Mouse (Mus musculus): ENCODE results near the gene Clhc1. TPM values are rescaled to one million over a fixed set of nuclear protein-coding genes. Genes with fewer than 3 reads are reported as not detected.
A peak's percentile ranks its signal among the peaks of the same experiment; 100 is the strongest.

Clhc1 gene
- polyA plus RNA-seq (2016; fragmentation: Nextera tagmentation; extraction: Ambion mirVana): 0.29 TPM in 1 of 2 replicates, not detected in the other

GRCm38 (mm10) chr11:29547752-29548503 lies at the start of gene Clhc1, which contains the start of gene Rps27a:
Gene Clhc1, plus strand, starts transcription at chr11:29547950.
Gene Rps27a, minus strand, starts transcription at chr11:29548109.
- Histone ChIP-seq H3K27ac (peak within 1 kb of the TSS; percentile 82), H3K4me3 (peak within 1 kb of the TSS; percentile 54), H3K27me3 (no peaks in the 10 kb centered on the region), H3K4me2 (replicated peaks) (peak within 1 kb of the TSS; percentile 67), H3K36me3 (peaks cover 25% of the 10 kb centered on the region), H3K9ac (peak within 1 kb of the TSS; percentile 78), H3K9me3 (replicated peaks) (no peaks in the 10 kb centered on the region), H3K4me1 (peaks cover 9% of the 10 kb centered on the region)
- peak; percentile 98 for ATAC-seq (ENCODE audit: low FRiP score)
- under 1% methylated on average over 46 of the region's 46 CpGs for WGBS

GRCm38 (mm10) chr11:29503948-29504893 lies 43.5 kb upstream of the Clhc1 start:
- H3K9ac ChIP-seq: no peak overlapping the region
- no peak overlapping the region for H3K27ac ChIP-seq
- H3K4me3 ChIP-seq: no peak overlapping the region
- WGBS: 94% methylated on average over 10 of the region's 10 CpGs
- H3K4me2 ChIP-seq (replicated peaks): no peak overlapping the region
- H3K36me3 ChIP-seq: peaks cover 40% of the 10 kb centered on the region
- H3K4me1 ChIP-seq: no peaks in the 10 kb centered on the region
- no peaks in the 10 kb centered on the region for H3K9me3 ChIP-seq (replicated peaks)
- H3K27me3 ChIP-seq: no peaks in the 10 kb centered on the region
- no peak for ATAC-seq (ENCODE audit: low FRiP score)

- H3K4me3 ChIP-seq: no peak overlapping the region
- no peaks in the 10 kb centered on the region for H3K9me3 ChIP-seq (replicated peaks)
- no peak overlapping the region for H3K27ac ChIP-seq
- H3K4me2 ChIP-seq (replicated peaks): no peak overlapping the region
- ATAC-seq (ENCODE audit: low FRiP score): no peak
- H3K36me3 ChIP-seq: peaks cover 35% of the 10 kb centered on the region
- H3K4me1 ChIP-seq: no peaks in the 10 kb centered on the region
- no peaks in the 10 kb centered on the region for H3K27me3 ChIP-seq
- H3K9ac ChIP-seq: no peak overlapping the region
- WGBS: 94% methylated on average over 2 of the region's 2 CpGs
These were observed 42.7 kb upstream of the Clhc1 start for GRCm38 (mm10) chr11:29504899-29505625.

GRCm38 (mm10) chr11:29509421-29509820 lies 38.3 kb upstream of the Clhc1 start:
- no peak overlapping the region for H3K9ac ChIP-seq
- H3K4me1 ChIP-seq: peaks cover 3% of the 10 kb centered on the region; the same call in 1 of the 2 replicates
- peaks cover 24% of the 10 kb centered on the region for H3K36me3 ChIP-seq
- 93% methylated on average over 1 of the region's 1 CpGs for WGBS
- H3K27me3 ChIP-seq: no peaks in the 10 kb centered on the region
- H3K27ac ChIP-seq: no peak overlapping the region
- H3K4me2 ChIP-seq (replicated peaks): no peak overlapping the region
- H3K9me3 ChIP-seq (replicated peaks): no peaks in the 10 kb centered on the region
- H3K4me3 ChIP-seq: no peak overlapping the region
- no peak for ATAC-seq (ENCODE audit: low FRiP score)

GRCm38 (mm10) chr11:29512818-29513535 lies 34.8 kb upstream of the Clhc1 start:
- H3K4me3 ChIP-seq: no peak overlapping the region
- H3K36me3 ChIP-seq: peaks cover 10% of the 10 kb centered on the region
- no peak for ATAC-seq (ENCODE audit: low FRiP score)
- no peaks in the 10 kb centered on the region for H3K27me3 ChIP-seq
- 93% methylated on average over 4 of the region's 4 CpGs for WGBS
- no peak overlapping the region for H3K4me2 ChIP-seq (replicated peaks)
- H3K9ac ChIP-seq: no peak overlapping the region
- H3K4me1 ChIP-seq: peaks cover 3% of the 10 kb centered on the region; the same call in 1 of the 2 replicates
- H3K9me3 ChIP-seq (replicated peaks): no peaks in the 10 kb centered on the region
- no peak overlapping the region for H3K27ac ChIP-seq

- Histone ChIP-seq H3K9me3 (replicated peaks) (no peaks in the 10 kb centered on the region), H3K27ac (peak overlapping the region; percentile 76; the same call in 1 of the 2 replicates), H3K27me3 (no peaks in the 10 kb centered on the region), H3K4me2 (replicated peaks) (peak overlapping the region; percentile 68), H3K4me3 (peak overlapping the region; percentile 56), H3K36me3 (peaks cover 10% of the 10 kb centered on the region), H3K4me1 (peaks cover 3% of the 10 kb centered on the region; the same call in 1 of the 2 replicates), H3K9ac (peak overlapping the region; percentile 64)
- peak; percentile 1; the same call in 1 of the 2 replicates for ATAC-seq (ENCODE audit: low FRiP score)
- WGBS: 29% methylated on average over 10 of the region's 10 CpGs
These were observed 33.4 kb upstream of the Clhc1 start for GRCm38 (mm10) chr11:29514325-29514681.

- Histone ChIP-seq H3K36me3 (peaks cover 10% of the 10 kb centered on the region), H3K4me1 (peaks cover 3% of the 10 kb centered on the region; the same call in 1 of the 2 replicates), H3K9me3 (replicated peaks) (no peaks in the 10 kb centered on the region), H3K27me3 (no peaks in the 10 kb centered on the region), H3K4me2 (replicated peaks) (peak within 1 kb of the TSS; percentile 68), H3K27ac (peak within 1 kb of the TSS; percentile 76), H3K4me3 (peak within 1 kb of the TSS; percentile 56), H3K9ac (peak within 1 kb of the TSS; percentile 64)
- WGBS: 3% methylated on average over 40 of the region's 40 CpGs
- peak; percentile 98 for ATAC-seq (ENCODE audit: low FRiP score)
These were observed 32.9 kb upstream of the Clhc1 start, which contains the start of gene Prorsd1 for GRCm38 (mm10) chr11:29514682-29515412. Gene Prorsd1, minus strand, starts transcription at chr11:29515033.

GRCm38 (mm10) chr11:29525988-29526794 lies 21.6 kb upstream of the Clhc1 start, which contains the start of gene Mtif2:
Gene Mtif2, plus strand, starts transcription at chr11:29526408.
- no peaks in the 10 kb centered on the region for H3K9me3 ChIP-seq (replicated peaks)
- peak within 1 kb of the TSS; percentile 77 for H3K9ac ChIP-seq
- 2% methylated on average over 47 of the region's 47 CpGs for whole genome bisulfite sequencing
- peak within 1 kb of the TSS; percentile 82 for H3K27ac ChIP-seq
- H3K36me3 ChIP-seq: peaks cover 5% of the 10 kb centered on the region
- peak within 1 kb of the TSS; percentile 75 for H3K4me2 ChIP-seq (replicated peaks)
- H3K4me1 ChIP-seq: peaks cover 11% of the 10 kb centered on the region
- H3K4me3 ChIP-seq: peak within 1 kb of the TSS; percentile 72
- ATAC-seq (ENCODE audit: low FRiP score): peak; percentile 96
- no peaks in the 10 kb centered on the region for H3K27me3 ChIP-seq

GRCm38 (mm10) chr11:29538201-29538600 lies 9.5 kb upstream of the Clhc1 start:
- Histone ChIP-seq H3K4me3 (no peak overlapping the region), H3K9me3 (replicated peaks) (no peaks in the 10 kb centered on the region), H3K27me3 (no peaks in the 10 kb centered on the region), H3K4me1 (no peaks in the 10 kb centered on the region), H3K36me3 (peaks cover 54% of the 10 kb centered on the region), H3K9ac (no peak overlapping the region), H3K4me2 (replicated peaks) (no peak overlapping the region), H3K27ac (no peak overlapping the region)
- no peak for ATAC-seq (ENCODE audit: low FRiP score)
- WGBS: 91% methylated on average over 1 of the region's 1 CpGs

- WGBS: 91% methylated on average over 3 of the region's 3 CpGs
- H3K4me1 ChIP-seq: peaks cover 9% of the 10 kb centered on the region
- H3K27me3 ChIP-seq: no peaks in the 10 kb centered on the region
- no peaks in the 10 kb centered on the region for H3K9me3 ChIP-seq (replicated peaks)
- H3K4me3 ChIP-seq: no peak overlapping the region
- no peak overlapping the region for H3K27ac ChIP-seq
- no peak overlapping the region for H3K9ac ChIP-seq
- no peak overlapping the region for H3K4me2 ChIP-seq (replicated peaks)
- peaks cover 43% of the 10 kb centered on the region for H3K36me3 ChIP-seq
- ATAC-seq (ENCODE audit: low FRiP score): no peak
These were observed 3.4 kb upstream of the Clhc1 start for GRCm38 (mm10) chr11:29544225-29544945.
